Mouse (Mus musculus) olfactory bulb, adult 2 months (tissue): Measurements from ENCODE around the gene Ttll7.

Experiments used
- CTCF ChIP-seq: fragments of 200-500 bp; IDR thresholded peaks from 2 replicates; pipeline ENCODE4 v1.5.1; 2012; ENCODE audit warnings: low read depth, mild to moderate bottlenecking, low read length, moderate library complexity; ENCODE audit not compliant: insufficient read depth
- POLR2A ChIP-seq: fragments of 200-500 bp; IDR thresholded peaks from 2 replicates; pipeline ENCODE4 v1.6.1; 2012; ENCODE audit warnings: mild to moderate bottlenecking, low read depth, low read length, moderate library complexity; ENCODE audit not compliant: insufficient read depth

DNA sequence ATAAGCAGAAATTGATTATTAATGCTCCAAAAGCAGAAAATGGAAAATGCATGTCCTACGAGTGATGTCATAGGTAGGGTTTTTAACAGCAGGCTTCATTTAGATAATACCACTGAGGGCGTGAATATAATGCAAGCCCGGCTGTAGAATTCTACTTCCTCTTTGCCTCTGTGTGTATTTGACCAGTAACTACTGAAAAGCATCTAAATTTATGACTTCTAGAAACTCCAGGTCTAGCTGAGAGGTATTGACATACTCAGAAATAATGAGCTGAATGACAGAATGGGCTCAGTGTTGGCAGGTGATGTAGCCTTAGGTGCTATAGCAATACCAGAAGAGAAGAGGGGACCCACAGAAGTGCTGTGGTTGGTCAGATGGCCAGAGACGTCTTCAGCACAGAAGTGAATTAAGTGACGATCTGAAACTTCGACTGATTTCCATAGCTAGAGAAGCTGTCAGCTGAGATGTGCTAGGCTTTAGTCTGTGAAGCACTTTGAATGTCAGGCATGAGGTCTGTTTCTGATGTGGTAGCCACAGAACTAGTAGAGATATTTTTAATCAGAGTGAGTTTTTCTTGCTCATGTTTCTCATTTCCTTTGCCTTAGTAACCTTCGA, 2.4 kb downstream of the Ttll7 start:
- no peak for TF ChIP-seq CTCF
- no peak for TF ChIP-seq POLR2A
